Mouse (Mus musculus): Measurements from ENCODE around the gene Ncbp2. TPM values are rescaled to one million over a fixed set of nuclear protein-coding genes. Genes with fewer than 3 reads are reported as not detected.

The Ncbp2 gene
- total and polyA plus RNA-seq, 2 experiments from 2014 or later = 18.0 to 63.7 TPM

DNA sequence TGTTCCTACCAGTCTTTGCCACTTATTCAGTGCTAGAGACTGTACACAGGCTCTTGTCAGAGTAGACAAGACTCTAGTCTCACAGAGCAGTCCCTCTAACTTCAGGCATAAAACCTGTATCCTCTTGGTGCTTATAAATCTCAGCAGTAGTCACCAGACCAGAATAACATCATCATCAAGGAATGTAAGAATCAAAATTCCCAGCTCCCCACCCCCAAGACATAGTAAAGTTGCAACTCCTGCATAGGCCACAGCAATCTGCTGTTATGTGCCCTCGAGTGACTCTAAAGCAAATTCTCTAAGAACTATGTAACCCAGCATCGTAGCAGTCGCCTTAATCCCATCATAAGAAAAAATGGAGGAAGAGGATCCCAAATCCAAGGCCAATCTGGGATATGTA, 31.2 kb downstream of the Ncbp2 start:
- H3K36me3 ChIP-seq (ENCODE audit: insufficient read depth, low read length) = peaks cover 25% of the 10 kb centered on the region
- H3K4me2 ChIP-seq (ENCODE audit: low read depth, low read length) = no peak overlapping the region
- H3K4me3 ChIP-seq (ENCODE audit: low read length) = no peak overlapping the region
- no peaks in the 10 kb centered on the region for H3K27me3 ChIP-seq (ENCODE audit: insufficient read depth, low read length)
- no peaks in the 10 kb centered on the region for H3K4me1 ChIP-seq (ENCODE audit: insufficient read depth, low read length)
- H3K9me3 ChIP-seq (ENCODE audit: low read length) = no peaks in the 10 kb centered on the region
- no peak overlapping the region for H3K27ac ChIP-seq
- no peak overlapping the region for H3K9ac ChIP-seq (replicated peaks; ENCODE audit: low read length)
- no peak for TF ChIP-seq CTCF (IDR thresholded peaks at IDR 0.05; ENCODE audit: low read depth)
- WGBS = 95% methylated on average over 3 of the region's 3 CpGs
- ATAC-seq (no peak), DNase-seq (ENCODE audit: low spot score) (no peak)

DNA sequence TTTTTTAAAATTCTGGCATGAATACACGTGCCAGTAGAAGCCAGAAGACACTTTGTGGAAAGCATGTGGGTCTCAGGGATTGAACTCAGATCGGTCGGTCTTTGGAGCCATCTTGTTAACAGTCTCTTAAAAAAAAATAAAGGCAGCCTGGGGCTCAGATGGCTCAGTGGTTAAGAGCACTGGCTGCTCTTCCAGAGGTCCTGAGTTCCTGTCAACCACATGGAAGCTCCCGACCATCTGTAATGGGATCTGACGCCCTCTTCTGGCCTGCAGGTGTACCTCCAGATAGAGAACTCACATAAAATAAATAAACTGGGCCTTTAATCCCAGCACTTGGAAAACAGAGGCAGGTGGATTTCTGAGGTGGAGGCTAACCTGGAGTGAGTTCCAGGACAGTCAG, 32.6 kb downstream of the Ncbp2 start:
- Histone ChIP-seq H3K27me3 (ENCODE audit: insufficient read depth, low read length) (no peaks in the 10 kb centered on the region), H3K9me3 (ENCODE audit: low read length) (no peaks in the 10 kb centered on the region), H3K4me1 (ENCODE audit: insufficient read depth, low read length) (no peaks in the 10 kb centered on the region), H3K9ac (replicated peaks; ENCODE audit: low read length) (no peak overlapping the region), H3K27ac (no peak overlapping the region), H3K4me2 (ENCODE audit: low read depth, low read length) (no peak overlapping the region), H3K36me3 (ENCODE audit: insufficient read depth, low read length) (peaks cover 20% of the 10 kb centered on the region; the same call in 1 of the 2 replicates), H3K4me3 (ENCODE audit: low read length) (no peak overlapping the region)
- ATAC-seq = no peak
- WGBS = 81% methylated on average over 5 of the region's 5 CpGs
- TF ChIP-seq CTCF (IDR thresholded peaks at IDR 0.05; ENCODE audit: low read depth) = no peak
- no peak for DNase-seq (ENCODE audit: low spot score)

DNA sequence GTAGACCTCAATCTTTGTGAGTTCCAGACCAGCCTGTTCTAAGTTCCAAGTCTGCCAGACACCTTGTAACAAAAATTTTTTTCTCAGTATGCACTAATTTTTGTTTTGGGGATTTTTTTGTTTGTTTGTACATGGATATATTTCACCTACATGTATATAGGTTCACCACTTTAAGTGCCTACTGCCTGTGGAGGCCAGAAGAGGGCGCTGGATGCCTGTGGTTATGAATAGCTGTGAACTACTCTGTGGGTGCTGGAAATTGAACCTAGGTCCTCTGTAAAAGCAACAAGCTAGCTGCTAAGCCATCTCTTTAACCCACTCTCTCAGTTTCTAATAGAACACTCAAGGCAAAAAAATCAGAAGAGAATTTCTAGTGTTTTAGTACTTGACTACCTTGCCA, 43.7 kb downstream of the Ncbp2 start:
- Histone ChIP-seq H3K4me1 (ENCODE audit: insufficient read depth, low read length) (no peaks in the 10 kb centered on the region), H3K9ac (replicated peaks; ENCODE audit: low read length) (no peak overlapping the region), H3K27me3 (ENCODE audit: insufficient read depth, low read length) (no peaks in the 10 kb centered on the region), H3K27ac (no peak overlapping the region), H3K36me3 (ENCODE audit: insufficient read depth, low read length) (peaks cover 26% of the 10 kb centered on the region), H3K9me3 (ENCODE audit: low read length) (no peaks in the 10 kb centered on the region), H3K4me2 (ENCODE audit: low read depth, low read length) (no peak overlapping the region), H3K4me3 (ENCODE audit: low read length) (no peak overlapping the region)
- ATAC-seq (no peak), DNase-seq (ENCODE audit: low spot score) (no peak)
- 47% methylated on average over 1 of the region's 1 CpGs for WGBS
- TF ChIP-seq CTCF (IDR thresholded peaks at IDR 0.05; ENCODE audit: low read depth) = no peak

DNA sequence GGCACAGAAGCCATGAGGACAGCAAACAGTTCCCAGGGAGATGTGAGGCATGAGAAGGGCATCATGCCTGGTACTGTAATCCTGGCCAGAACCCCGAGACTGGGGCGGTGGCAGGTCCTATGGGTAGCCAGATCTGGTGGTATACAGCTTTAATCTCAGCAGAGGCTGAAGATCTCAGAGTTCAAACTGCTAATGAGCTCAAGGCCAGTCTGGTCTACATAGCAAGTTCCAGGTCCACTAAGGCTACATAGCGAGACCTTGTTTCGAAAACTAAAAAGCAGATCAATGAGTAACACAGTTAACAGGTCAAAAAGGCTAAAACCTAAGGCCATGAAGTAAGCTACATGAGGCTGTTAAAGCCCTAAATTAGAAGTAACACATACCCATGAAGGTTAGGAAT, 44.9 kb downstream of the Ncbp2 start:
- 98% methylated on average over 4 of the region's 4 CpGs for WGBS
- no peak for ATAC-seq
- Histone ChIP-seq H3K4me1 (ENCODE audit: insufficient read depth, low read length) (no peaks in the 10 kb centered on the region), H3K36me3 (ENCODE audit: insufficient read depth, low read length) (peaks cover 23% of the 10 kb centered on the region), H3K4me3 (ENCODE audit: low read length) (no peak overlapping the region), H3K27me3 (ENCODE audit: insufficient read depth, low read length) (no peaks in the 10 kb centered on the region), H3K27ac (no peak overlapping the region), H3K9me3 (ENCODE audit: low read length) (no peaks in the 10 kb centered on the region), H3K9ac (replicated peaks; ENCODE audit: low read length) (no peak overlapping the region), H3K4me2 (ENCODE audit: low read depth, low read length) (no peak overlapping the region)
- DNase-seq (ENCODE audit: low spot score) = no peak
- TF ChIP-seq CTCF (IDR thresholded peaks at IDR 0.05; ENCODE audit: low read depth) = no peak

DNA sequence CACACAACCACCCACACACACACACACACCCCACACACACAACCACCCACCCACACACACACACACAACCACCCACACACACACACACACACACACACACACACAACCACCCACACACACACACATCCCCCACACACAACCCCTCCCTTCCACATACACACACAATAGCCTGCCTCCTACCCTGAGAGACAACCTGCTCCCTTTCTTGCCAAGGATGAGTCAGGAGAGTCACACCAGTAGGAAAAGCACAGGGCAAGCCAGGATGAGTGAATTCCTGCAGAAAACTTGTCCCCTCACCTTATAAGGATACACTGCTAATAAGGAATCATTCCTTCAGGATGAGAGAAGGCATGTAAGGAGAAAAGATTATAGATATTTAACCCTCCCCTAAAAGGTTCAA, 45.6 kb downstream of the Ncbp2 start:
- ATAC-seq (no peak), DNase-seq (ENCODE audit: low spot score) (no peak)
- Histone ChIP-seq H3K36me3 (ENCODE audit: insufficient read depth, low read length) (peaks cover 16% of the 10 kb centered on the region), H3K4me3 (ENCODE audit: low read length) (no peak overlapping the region), H3K27me3 (ENCODE audit: insufficient read depth, low read length) (no peaks in the 10 kb centered on the region), H3K4me1 (ENCODE audit: insufficient read depth, low read length) (no peaks in the 10 kb centered on the region), H3K9ac (replicated peaks; ENCODE audit: low read length) (no peak overlapping the region), H3K4me2 (ENCODE audit: low read depth, low read length) (no peak overlapping the region), H3K27ac (no peak overlapping the region), H3K9me3 (ENCODE audit: low read length) (no peaks in the 10 kb centered on the region)
- no peak for TF ChIP-seq CTCF (IDR thresholded peaks at IDR 0.05; ENCODE audit: low read depth)

DNA sequence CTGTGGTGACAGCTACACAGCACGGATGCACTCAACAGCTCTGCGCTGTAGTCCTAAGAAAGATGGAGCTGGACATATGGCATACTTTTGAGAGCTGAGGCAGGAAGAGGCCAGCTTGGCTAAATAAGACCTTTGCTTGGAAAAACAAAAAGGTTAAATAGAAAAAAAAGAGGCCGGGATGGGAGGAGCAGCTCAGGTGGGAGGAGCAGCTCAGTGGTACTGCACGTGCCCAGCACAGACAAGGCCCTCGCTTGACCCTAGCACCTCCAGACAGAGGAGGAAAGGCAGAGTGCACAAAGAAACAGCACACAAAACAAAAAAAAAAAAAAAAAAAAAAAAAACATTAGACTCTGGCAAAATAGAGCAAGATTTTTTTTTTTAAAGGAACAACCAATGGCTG, 48.1 kb downstream of the Ncbp2 start:
- TF ChIP-seq CTCF (IDR thresholded peaks at IDR 0.05; ENCODE audit: low read depth) = no peak
- Histone ChIP-seq H3K27me3 (ENCODE audit: insufficient read depth, low read length) (no peaks in the 10 kb centered on the region), H3K9me3 (ENCODE audit: low read length) (no peaks in the 10 kb centered on the region), H3K27ac (no peak overlapping the region), H3K9ac (replicated peaks; ENCODE audit: low read length) (no peak overlapping the region), H3K4me3 (ENCODE audit: low read length) (no peak overlapping the region), H3K36me3 (ENCODE audit: insufficient read depth, low read length) (0 out of 2 replicates have a peak, but pooled peaks cover 6% of the 10 kb centered on the region), H3K4me1 (ENCODE audit: insufficient read depth, low read length) (peaks cover under 1% of the 10 kb centered on the region; the same call in 1 of the 2 replicates), H3K4me2 (ENCODE audit: low read depth, low read length) (no peak overlapping the region)
- ATAC-seq (no peak), DNase-seq (ENCODE audit: low spot score) (no peak)
- WGBS = 82% methylated on average over 5 of the region's 5 CpGs

DNA sequence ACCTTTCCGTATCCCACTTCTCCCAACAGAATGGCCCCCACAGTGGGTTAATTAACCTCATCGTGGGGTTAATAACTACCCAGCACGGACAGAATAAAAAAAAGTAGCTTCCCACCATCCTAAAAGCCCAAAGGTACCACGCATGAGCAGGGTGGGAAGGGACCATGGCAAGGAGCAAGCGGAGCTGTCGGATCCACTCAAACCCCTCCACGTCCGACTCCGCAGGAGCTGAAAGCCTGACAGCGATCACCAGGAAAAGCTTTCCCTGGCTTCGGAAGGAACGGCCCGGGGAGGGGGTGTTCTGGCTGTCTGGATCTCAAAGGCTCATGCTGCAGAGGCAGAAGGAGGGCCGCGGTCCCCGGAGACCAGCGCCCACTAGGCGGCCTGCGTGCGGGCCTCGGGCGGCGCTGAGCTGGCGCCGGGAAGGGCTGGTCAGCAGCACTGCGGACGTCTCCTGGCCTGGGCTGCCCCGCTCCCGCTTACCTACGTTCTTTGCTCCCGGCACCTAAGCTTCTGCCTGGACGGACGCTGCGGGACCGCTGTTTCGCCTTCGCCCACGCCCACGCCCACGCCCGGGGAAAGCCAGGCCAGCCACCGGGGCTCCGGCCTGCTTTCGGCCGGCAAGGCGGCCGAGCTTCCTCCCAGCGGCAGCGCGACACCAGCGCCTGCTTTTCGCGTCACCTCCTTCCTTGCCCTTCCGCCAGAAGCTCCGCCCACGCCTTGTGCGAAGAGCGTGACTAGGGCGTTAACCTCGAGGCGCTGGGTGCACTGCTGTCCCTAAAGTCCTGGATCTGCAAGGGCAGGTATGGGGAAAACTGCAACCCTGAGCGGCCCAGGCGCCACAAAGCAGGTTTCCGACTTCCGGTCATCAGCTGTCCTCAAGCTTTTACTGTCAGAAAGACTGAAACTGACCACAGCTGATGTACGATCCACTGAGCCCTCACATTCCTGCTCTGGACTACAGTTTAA, 54.5 kb downstream of the Ncbp2 start, which contains the start of gene Senp5:
Gene Senp5, minus strand, starts transcription at position 779 of the 969 bp plus-strand sequence.
- H3K4me1 ChIP-seq (ENCODE audit: insufficient read depth, low read length) = peaks cover 12% of the 10 kb centered on the region
- H3K9me3 ChIP-seq (ENCODE audit: low read length) = no peaks in the 10 kb centered on the region
- H3K4me3 ChIP-seq (ENCODE audit: low read length) = peak within 1 kb of the TSS; percentile 98
- peak; percentile 31 for TF ChIP-seq CTCF (IDR thresholded peaks at IDR 0.05; ENCODE audit: low read depth)
- peak; percentile 95 for ATAC-seq
- 1% methylated on average over 66 of the region's 66 CpGs for WGBS
- peak; percentile 95 for DNase-seq (ENCODE audit: low spot score)
- H3K27me3 ChIP-seq (ENCODE audit: insufficient read depth, low read length) = no peaks in the 10 kb centered on the region
- H3K36me3 ChIP-seq (ENCODE audit: insufficient read depth, low read length) = no peaks in the 10 kb centered on the region
- peak within 1 kb of the TSS; percentile 98 for H3K9ac ChIP-seq (replicated peaks; ENCODE audit: low read length)
- H3K4me2 ChIP-seq (ENCODE audit: low read depth, low read length) = peak within 1 kb of the TSS; percentile 88
- H3K27ac ChIP-seq = peak within 1 kb of the TSS; percentile 88

Measured in hindbrain, postnatal 0 days (tissue).